Mouse (Mus musculus) erythroblast, embryonic 14.5 days (primary cell): Measurements from ENCODE around the gene Hebp1. TPM values are rescaled to one million over a fixed set of nuclear protein-coding genes. Genes with fewer than 3 reads are reported as not detected.

Experiments used
- H3K27me3 ChIP-seq: 2 replicates; pipeline ENCODE4 v1.6.1; 2012; ENCODE audit warnings: inconsistent platforms; ENCODE audit not compliant: control insufficient read depth
- H3K36me3 ChIP-seq: 2 replicates; pipeline ENCODE4 v1.6.1; 2012; ENCODE audit warnings: mild to moderate bottlenecking, inconsistent platforms; ENCODE audit not compliant: control insufficient read depth
- H3K4me1 ChIP-seq: 2 replicates; pipeline ENCODE4 v1.6.1; 2012; ENCODE audit warnings: inconsistent platforms; ENCODE audit not compliant: control insufficient read depth
- H3K4me3 ChIP-seq: replicated peaks from 2 replicates; pipeline ENCODE3; 2012; ENCODE audit warnings: moderate library complexity, mild to moderate bottlenecking, inconsistent platforms
- H3K9me3 ChIP-seq: 2 replicates; pipeline ENCODE4 v1.6.1; 2012; ENCODE audit warnings: low read length, inconsistent platforms, mixed read lengths; ENCODE audit not compliant: control insufficient read depth
- GATA1 ChIP-seq: IDR thresholded peaks from 2 replicates; pipeline ENCODE4 v1.6.1; 2012; ENCODE audit warnings: low read length, inconsistent platforms, mixed read lengths
- TAL1 ChIP-seq: IDR thresholded peaks from 3 replicates; pipeline ENCODE4 v1.6.1; 2012; ENCODE audit warnings: low read length, inconsistent platforms, mixed read lengths
- polyA plus RNA-seq: library from polyadenylated mRNA; stranded (reverse); fragments of >175 nt; gene quantifications from 2 replicates; pipeline ENCODE4 v1.2.3, GENCODE M21; 2012

Hebp1 gene
- polyA plus RNA-seq, 1 experiment = 15.1 TPM

DNA sequence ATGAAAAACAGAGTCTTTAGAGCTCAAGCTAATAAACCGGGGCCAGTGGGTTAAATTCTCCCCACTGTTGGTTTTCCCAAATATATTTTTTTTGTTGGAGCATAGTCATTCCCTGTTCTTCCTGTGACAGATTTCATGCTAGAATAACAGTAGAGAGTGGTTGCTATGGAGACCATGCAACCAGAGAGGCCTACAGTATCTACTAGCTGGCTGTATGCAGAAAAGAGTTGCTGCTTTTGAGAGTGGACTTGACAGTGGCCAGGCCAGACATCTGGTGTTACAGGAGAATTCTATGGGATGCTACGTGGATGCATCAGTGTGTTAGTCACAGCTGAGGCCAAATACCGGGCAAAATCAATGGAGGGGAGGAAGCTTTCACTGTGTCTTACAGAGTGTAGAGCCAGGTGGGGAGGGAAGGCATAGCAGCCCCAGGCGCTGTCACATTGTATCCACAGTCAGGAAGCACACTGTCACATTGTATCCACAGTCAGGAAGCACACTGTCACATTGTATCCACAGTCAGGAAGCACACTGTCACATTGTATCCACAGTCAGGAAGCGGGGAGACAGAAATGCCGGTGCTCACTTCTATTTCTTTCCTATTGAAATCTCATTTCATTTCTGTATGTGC is 26.1 kb upstream of the Hebp1 start:
- no peaks in the 10 kb centered on the region for H3K9me3 ChIP-seq
- H3K4me3 ChIP-seq = no peak overlapping the region
- TF ChIP-seq GATA1 (no peak), TAL1 (no peak)
- peaks cover 99% of the 10 kb centered on the region for H3K36me3 ChIP-seq
- peaks cover 7% of the 10 kb centered on the region for H3K4me1 ChIP-seq
- H3K27me3 ChIP-seq = no peaks in the 10 kb centered on the region

DNA sequence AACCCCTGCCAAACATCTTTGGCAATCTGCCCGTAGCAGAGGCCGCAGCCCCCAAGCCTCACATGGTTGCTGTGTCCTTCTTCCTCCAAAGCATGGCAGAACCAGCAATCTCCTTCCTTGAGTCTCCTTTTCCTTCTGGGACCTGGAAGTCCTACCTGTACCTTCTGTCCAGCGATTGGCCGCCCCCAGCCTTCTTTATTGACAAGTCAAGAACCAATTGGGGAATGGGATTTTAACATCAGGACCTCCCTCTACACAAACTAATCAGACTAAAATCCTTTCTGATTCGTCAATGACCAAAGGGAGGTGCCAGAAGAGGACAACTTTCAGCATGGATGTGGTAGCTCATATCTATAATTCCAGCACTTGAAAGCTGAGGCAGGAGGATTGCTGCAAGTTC is 22.1 kb upstream of the Hebp1 start:
- peaks cover 99% of the 10 kb centered on the region for H3K36me3 ChIP-seq
- H3K4me3 ChIP-seq = no peak overlapping the region
- no peaks in the 10 kb centered on the region for H3K9me3 ChIP-seq
- H3K27me3 ChIP-seq = no peaks in the 10 kb centered on the region
- H3K4me1 ChIP-seq = peaks cover 9% of the 10 kb centered on the region
- TF ChIP-seq TAL1 = no peak

DNA sequence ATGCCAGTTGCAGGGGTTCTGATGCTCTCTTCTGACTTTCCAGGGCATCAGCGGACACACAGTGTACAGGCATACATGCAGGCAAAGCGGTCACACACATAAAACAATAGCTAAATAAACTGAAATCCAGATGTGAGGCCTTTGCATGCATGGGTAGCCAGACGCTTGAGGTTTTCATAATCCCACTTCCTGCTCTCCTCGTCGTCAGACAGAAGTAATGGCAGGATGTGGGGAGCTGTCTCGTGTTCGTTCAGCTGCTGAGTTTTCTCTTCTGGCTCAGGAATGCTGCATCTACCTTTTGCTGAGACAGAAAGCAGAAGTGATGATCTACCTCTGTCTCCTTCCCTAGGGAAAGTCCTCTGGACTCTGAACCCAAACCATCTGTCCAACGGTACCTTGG is 20.5 kb upstream of the Hebp1 start:
- Histone ChIP-seq H3K4me3 (no peak overlapping the region), H3K4me1 (peaks cover 9% of the 10 kb centered on the region), H3K36me3 (peaks cover 91% of the 10 kb centered on the region), H3K9me3 (no peaks in the 10 kb centered on the region), H3K27me3 (no peaks in the 10 kb centered on the region)
- TF ChIP-seq TAL1 (no peak), GATA1 (no peak)

DNA sequence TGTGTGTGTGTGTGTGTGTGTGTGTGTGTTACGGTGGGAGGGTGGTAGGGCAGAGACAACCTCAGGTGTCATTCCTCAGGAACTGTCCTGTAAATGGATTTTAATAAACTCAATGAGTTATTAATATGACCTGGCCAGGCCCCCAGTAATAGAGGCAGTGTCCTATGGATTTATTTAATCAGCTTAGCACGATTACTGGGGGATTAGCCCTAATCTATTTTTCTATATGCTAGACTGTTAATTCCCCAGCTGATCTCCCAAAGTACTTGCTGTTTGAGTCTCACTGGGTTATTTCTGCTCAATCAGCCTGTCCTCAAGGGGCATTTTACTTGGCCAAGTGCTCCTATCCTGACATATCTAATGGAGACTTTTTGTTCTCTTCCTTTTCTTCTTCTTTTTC is 14.8 kb upstream of the Hebp1 start:
- Histone ChIP-seq H3K4me3 (no peak overlapping the region), H3K36me3 (peaks cover 82% of the 10 kb centered on the region), H3K27me3 (no peaks in the 10 kb centered on the region), H3K4me1 (peaks cover 42% of the 10 kb centered on the region), H3K9me3 (no peaks in the 10 kb centered on the region)
- no peak for TF ChIP-seq TAL1
- TF ChIP-seq GATA1 = no peak

DNA sequence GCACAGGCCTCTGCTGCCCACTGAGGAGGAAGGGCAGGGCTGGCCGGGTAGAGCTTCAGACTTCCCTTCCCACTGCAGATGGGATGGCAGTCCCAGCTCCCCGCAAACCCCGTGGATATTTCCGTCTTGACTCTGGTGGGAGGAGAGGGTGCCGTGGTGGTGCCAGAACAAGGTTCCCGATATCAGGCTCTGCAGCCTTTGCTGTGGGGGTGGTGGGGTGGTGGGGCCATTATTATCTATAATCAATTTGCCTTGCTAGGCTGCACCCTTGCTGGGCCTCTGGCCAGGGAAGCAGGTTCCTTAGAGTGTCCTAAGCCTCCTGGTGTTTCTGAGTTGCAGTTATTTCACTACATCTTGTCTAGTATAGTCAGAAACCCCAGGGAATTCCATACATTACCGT is 13.3 kb upstream of the Hebp1 start:
- Histone ChIP-seq H3K36me3 (peaks cover 82% of the 10 kb centered on the region), H3K4me3 (peak overlapping the region; percentile 33), H3K27me3 (no peaks in the 10 kb centered on the region), H3K9me3 (no peaks in the 10 kb centered on the region), H3K4me1 (peaks cover 41% of the 10 kb centered on the region)
- TF ChIP-seq GATA1 = no peak
- no peak for TF ChIP-seq TAL1

DNA sequence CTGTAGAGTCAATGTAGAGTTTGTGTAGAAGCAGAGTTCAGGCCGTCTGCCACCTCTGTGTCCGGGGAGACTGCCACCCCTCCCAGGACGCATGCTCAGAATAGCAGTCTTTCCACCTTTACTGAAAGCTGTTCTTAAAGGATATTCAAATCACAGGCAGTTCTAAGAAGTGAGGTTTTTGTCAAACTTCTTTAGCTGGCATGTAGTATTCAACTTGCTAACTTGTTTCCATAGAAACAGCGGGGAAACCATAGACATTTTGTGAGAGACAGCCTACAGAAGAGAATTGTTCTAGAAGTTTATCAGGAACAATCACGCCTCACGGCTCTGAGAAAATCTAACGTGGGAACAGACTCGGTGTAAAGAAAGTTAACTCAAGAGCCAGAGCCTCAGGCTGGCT is 9.1 kb upstream of the Hebp1 start:
- TF ChIP-seq TAL1 (no peak), GATA1 (no peak)
- Histone ChIP-seq H3K9me3 (no peaks in the 10 kb centered on the region), H3K4me1 (peaks cover 73% of the 10 kb centered on the region), H3K36me3 (peaks cover 81% of the 10 kb centered on the region), H3K4me3 (no peak overlapping the region), H3K27me3 (no peaks in the 10 kb centered on the region)

DNA sequence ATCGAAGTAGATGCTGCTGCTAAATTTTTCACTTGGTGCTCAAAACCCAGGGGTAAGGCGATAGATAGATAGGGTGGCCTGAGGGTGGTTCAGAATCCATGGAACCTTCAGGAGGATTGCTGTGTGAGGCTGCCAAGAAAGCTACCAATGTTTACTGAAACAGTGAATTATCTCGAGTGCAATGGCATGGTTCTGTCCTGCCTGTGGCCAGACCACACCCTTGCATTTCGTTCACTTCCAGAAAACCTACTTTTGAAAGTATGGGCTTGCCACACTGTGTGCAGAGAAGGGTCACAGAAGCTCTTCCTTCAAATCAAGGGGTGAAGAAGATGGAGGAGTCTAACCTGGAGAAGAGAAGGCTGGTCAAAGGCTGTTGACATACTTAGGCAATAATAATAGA is 8.0 kb upstream of the Hebp1 start:
- H3K4me3 ChIP-seq = no peak overlapping the region
- peaks cover 71% of the 10 kb centered on the region for H3K4me1 ChIP-seq
- no peaks in the 10 kb centered on the region for H3K9me3 ChIP-seq
- peaks cover 81% of the 10 kb centered on the region for H3K36me3 ChIP-seq
- TF ChIP-seq TAL1 (no peak), GATA1 (no peak)
- H3K27me3 ChIP-seq = no peaks in the 10 kb centered on the region

DNA sequence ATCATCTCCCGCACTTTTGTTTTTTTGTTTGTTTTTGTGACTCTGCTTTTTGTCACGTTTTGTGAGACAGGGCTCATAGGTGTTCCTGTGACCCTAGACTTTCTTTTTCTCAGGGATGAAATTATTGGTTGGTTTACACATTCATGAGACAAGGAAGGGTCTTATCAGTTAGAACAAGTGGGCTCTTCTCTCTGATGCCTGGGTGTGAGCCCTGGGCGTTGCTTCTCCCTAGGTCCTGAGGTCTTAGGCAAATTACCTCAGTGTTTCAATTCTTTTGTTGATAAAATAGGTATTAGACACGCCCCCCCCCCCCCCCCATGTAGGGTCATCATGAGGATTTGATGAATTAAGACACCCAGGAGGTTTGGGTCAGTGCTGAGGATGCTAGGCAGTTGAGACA is 7.0 kb upstream of the Hebp1 start:
- Histone ChIP-seq H3K4me3 (no peak overlapping the region), H3K36me3 (peaks cover 81% of the 10 kb centered on the region), H3K4me1 (peaks cover 72% of the 10 kb centered on the region)

DNA sequence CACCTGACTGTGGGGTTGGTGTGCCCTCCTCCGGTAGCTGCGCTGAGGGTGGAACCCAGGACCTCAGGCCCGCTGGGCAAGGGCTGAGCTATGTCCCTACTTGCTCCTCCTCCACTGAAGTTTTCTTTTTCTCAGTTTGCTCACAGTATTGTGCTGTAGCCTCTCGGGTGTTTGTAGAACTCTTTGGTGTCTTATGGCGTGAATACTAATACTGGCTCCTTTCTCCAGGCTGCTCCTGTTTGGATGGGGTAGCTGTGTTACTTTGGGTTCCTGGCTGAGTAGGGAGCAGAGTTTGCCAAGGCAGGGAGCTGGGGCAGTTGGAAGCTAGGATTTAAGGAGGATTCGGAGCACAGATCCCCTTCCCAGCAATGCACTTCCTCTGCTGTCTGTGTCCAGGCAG is 5.9 kb upstream of the Hebp1 start:
- no peaks in the 10 kb centered on the region for H3K9me3 ChIP-seq
- H3K4me3 ChIP-seq = no peak overlapping the region
- no peak for TF ChIP-seq GATA1
- TF ChIP-seq TAL1 = no peak
- no peaks in the 10 kb centered on the region for H3K27me3 ChIP-seq
- H3K36me3 ChIP-seq = peaks cover 77% of the 10 kb centered on the region
- H3K4me1 ChIP-seq = peaks cover 76% of the 10 kb centered on the region

More for the DNA sequence above, 7.0 kb upstream of the Hebp1 start:
- TF ChIP-seq GATA1 = no peak
- H3K27me3 ChIP-seq = no peaks in the 10 kb centered on the region
- no peaks in the 10 kb centered on the region for H3K9me3 ChIP-seq

DNA sequence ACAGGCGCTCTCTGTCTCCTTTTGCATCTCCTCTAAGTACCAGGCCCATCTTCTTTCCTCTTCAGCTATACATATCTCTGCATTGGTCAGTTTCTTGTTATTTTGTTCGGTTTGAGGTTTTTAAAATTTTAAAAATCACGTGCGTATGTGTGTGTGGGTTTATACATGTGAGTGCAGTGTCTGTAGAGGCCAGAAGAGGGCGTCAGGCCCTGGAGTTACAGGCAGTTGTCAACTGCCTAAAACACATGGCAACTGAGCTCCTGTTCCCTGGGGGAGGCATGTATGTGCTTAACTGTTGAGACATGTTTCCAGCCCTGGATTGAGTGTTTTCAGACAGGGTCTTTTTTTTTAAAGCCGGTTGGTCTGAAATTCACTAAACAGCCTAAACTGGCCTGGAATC is 4.8 kb upstream of the Hebp1 start:
- Histone ChIP-seq H3K4me3 (no peak overlapping the region), H3K36me3 (peaks cover 68% of the 10 kb centered on the region), H3K4me1 (peaks cover 74% of the 10 kb centered on the region), H3K9me3 (no peaks in the 10 kb centered on the region), H3K27me3 (no peaks in the 10 kb centered on the region)
- no peak for TF ChIP-seq GATA1
- no peak for TF ChIP-seq TAL1
